Mouse (Mus musculus) spleen, adult 2 months (tissue): ENCODE results near the gene Gm49366.

Experiments
- CTCF ChIP-seq: fragments of 200-500 bp; IDR thresholded peaks from 2 replicates; pipeline ENCODE4 v1.5.1; 2011; ENCODE audit warnings: mild to moderate bottlenecking, inconsistent platforms; ENCODE audit not compliant: insufficient read depth, insufficient read length, insufficient replicate concordance; ENCODE audit errors: extremely low read depth
- POLR2A ChIP-seq: fragments of 200-500 bp; IDR thresholded peaks from 2 replicates; pipeline ENCODE4 v1.6.1; 2011; ENCODE audit warnings: low read depth, low read length, inconsistent platforms

DNA sequence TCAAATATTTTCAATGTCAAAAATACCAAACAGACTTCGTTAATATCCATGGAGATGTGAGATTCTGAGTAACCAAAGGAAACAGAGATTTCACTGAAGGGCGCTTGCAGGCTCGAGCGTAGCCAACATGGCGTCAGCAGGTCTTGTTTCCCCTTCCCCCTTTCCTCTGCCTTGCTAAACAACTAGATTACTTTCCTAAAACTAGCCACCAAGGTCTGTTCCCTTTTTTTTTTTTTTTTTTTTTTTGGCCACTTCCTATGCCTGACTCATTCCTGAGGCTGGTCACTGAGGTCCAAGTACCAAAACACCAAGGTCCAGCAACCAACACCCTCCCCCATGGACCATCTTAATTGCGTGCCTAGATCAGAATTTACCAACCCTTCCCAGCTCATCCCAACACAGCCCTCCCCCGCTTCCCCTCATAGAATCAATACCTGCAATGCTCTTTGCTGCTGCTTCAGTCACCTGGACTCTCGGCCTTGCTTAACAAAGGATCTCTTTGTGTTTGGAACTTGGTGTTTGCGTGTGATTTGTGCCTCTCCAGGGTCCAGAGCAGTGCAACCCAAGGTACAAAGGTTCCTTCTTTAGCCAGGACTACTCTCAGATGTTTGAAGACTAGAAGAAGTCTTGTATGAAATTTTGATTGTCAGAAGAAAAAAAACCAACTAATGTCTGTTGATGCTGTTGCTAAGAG is 15.5 kb upstream of the Gm49366 start:
- TF ChIP-seq CTCF (no peak), POLR2A (no peak)
